Mouse (Mus musculus) spleen, postnatal 36 days (tissue): ENCODE data around the gene Gm21969.

Experiments
- DNase-seq, 2 experiments: peaks; one replicate each; pipeline ENCODE4 v3.0.0; 2022; ENCODE audit warnings: low spot score in 2 of 2, mixed read lengths in 1 of 2

Gene Gm21969

GRCm38 (mm10) chr4:139653238-139653637, 50.3 kb downstream of the Gm21969 start, which contains the start of gene Tas1r2:
Gene Tas1r2 (plus strand): TSS chr4:139653538.
- DNase-seq, result no peak

DNA sequence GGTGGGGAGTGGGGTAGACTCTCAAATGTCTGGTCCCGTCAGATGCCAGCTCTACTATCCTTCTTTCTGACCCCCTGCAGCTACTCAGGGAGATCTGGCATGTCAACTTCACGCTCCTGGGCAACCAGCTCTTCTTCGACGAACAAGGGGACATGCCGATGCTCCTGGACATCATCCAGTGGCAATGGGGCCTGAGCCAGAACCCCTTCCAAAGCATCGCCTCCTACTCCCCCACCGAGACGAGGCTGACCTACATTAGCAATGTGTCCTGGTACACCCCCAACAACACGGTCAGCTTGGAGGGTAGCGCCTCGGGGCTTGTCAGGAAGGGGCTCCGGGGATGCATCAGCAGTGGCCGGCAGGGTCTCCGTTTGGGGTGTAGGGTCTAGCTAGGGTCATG, 58.9 kb downstream of the Gm21969 start:
- DNase-seq, result no peak

GRCm38 (mm10) chr4:139667632-139668031, 64.6 kb downstream of the Gm21969 start:
- DNase-seq, result no peak

DNA sequence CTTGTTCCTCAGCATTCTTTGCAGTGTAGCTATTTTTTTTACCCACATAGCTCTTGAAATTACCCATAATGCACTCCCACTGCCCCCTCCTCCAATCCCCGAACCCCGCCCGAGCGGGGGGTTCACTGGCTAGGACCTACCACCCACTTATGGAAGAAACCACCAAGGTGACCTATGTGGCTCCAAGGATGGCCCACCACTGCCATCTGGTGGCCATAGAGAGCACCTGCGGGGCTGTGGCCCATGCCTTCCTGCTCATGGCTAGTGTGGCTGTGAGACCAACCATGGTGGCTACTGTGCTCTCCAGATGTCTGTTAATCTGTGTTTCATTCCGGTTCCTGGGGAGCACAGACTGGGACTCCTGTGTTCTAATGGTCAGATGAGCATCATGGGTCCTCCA, 66.9 kb downstream of the Gm21969 start:
- DNase-seq, result peak in 1 of 2 experiments; percentile 21

DNA sequence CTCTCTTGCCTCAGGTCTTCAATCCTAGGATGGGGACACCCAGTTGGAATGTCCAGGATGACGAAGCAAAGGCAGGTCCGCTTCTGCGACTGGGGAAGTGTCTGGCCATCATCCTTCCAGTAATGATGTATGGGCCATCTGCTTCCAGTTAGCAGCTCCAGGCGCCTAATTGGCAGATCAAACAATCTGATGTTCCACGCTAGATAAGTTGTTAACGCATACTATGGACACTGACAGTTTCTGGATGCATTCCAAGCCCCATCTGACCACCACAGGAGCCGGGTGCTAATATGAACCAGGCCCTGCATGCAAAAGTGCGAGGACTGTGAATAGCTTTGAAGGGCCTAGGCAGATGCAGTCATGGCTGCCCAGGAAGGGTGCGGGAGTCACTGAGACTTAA, 72.7 kb downstream of the Gm21969 start:
- DNase-seq, result no peak

GRCm38 (mm10) chr4:139683728-139684638, 81.0 kb downstream of the Gm21969 start:
- DNase-seq, result peak; percentile 3 to 28

- DNase-seq, result peak in 1 of 2 experiments; percentile 17
Observed at GRCm38 (mm10) chr4:139684639-139685017, 81.6 kb downstream of the Gm21969 start.

DNA sequence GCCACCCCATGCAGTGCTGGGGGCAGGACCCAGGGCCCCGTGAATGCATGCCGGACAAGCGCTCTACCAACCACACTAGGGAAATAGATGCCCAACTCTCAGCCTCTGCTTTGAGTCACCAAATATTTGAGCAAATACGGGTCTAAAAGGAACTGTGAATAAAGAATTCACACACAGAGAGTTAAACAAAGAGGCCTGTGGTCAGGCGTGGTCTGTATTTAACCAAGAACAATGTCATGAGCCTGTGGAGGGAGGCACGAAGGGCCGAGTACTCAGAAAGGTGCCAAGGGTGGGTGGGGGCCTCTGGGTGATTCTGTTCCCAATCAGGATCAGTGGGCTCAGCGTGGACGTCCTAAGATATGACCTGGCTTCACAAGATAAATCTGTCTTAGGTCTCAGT, 85.1 kb downstream of the Gm21969 start:
- DNase-seq, result no peak

GRCm38 (mm10) chr4:139689627-139690269, 86.8 kb downstream of the Gm21969 start:
- DNase-seq, result no peak

DNA sequence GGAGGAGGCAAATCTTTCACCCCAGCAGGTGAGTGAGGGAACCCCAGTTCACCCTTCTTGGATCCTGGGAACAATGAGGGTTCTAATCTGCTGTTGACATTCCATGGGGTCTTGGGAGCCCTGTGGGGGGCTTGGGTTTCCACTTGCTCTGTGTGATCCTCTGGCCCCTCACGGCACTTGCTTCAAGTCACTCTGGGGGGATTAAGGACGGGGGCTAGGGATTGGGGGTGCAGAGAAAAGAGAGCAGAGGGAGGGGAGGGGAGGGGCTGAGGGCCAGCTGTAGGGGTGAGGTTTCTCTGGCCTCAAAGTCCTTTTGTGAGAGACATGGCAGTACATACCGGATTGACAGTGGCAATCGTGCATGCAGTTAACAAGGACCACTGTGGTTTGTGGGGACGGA, 90.3 kb downstream of the Gm21969 start:
- DNase-seq, result no peak

- no peak for DNase-seq
Observed at GRCm38 (mm10) chr4:139697755-139698154, 94.8 kb downstream of the Gm21969 start.

GRCm38 (mm10) chr4:139698602-139699001, 95.6 kb downstream of the Gm21969 start:
- no peak for DNase-seq

GRCm38 (mm10) chr4:139702914-139703313, 99.9 kb downstream of the Gm21969 start:
- no peak for DNase-seq

DNA sequence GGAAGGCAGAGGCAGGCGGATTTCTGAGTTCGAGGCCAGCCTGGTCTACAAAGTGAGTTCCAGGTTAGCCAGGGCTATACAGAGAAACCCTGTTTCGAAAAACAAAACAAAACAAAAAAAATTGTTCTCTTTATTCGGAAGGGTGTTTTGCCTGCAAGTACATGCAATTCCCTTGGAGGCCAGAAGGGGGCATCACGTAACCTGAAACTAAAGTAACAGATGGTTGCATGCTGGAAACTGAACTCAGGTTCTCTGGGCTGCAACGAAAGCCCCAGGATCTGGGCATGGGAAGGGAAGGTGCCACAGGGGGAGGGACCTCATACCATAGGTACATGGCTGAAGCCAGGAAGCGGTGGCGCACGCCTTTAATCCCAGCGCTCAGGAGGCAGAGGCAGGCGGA, 100.5 kb downstream of the Gm21969 start:
- no peak for DNase-seq

- no peak for DNase-seq
Observed at GRCm38 (mm10) chr4:139705986-139706385, 103.0 kb downstream of the Gm21969 start.

GRCm38 (mm10) chr4:139710467-139711334, 107.7 kb downstream of the Gm21969 start:
- no peak for DNase-seq
